Mouse (Mus musculus) activated CD4-positive, CD25-positive, alpha-beta regulatory T cell, adult 4 months (primary cell): ENCODE data around the gene Bcl9l. TPM values are rescaled to one million over a fixed set of nuclear protein-coding genes. Genes with fewer than 3 reads are reported as not detected.

ENCODE experiments used
- ATAC-seq: one replicate; pipeline ENCODE4 v1.8.0; 2017
- polyA plus RNA-seq, 2 experiments: library from polyadenylated mRNA; unstranded; fragments of 100-300 nt; shearing (Covaris generic); gene quantifications; one replicate each; pipeline ENCODE4 v1.2.1; 2017

Bcl9l gene
- polyA plus RNA-seq, 2 experiments from 2014 or later: 13.2 to 15.2 TPM

- no peak for ATAC-seq
Measured at GRCm38 (mm10) chr9:44498421-44499355, 16.1 kb downstream of the Bcl9l start.

- no peak for ATAC-seq
Measured at GRCm38 (mm10) chr9:44499356-44500162, 16.9 kb downstream of the Bcl9l start.

GRCm38 (mm10) chr9:44500163-44500533 lies 17.5 kb downstream of the Bcl9l start:
- no peak for ATAC-seq

GRCm38 (mm10) chr9:44500638-44501175 lies 18.1 kb downstream of the Bcl9l start:
- no peak for ATAC-seq

- no peak for ATAC-seq
Measured at GRCm38 (mm10) chr9:44501206-44501879, 18.7 kb downstream of the Bcl9l start.

- ATAC-seq: peak; percentile 44
Measured at GRCm38 (mm10) chr9:44502006-44502405, 19.4 kb downstream of the Bcl9l start.

- ATAC-seq: no peak
Measured at GRCm38 (mm10) chr9:44504893-44505823, 22.5 kb downstream of the Bcl9l start.

- ATAC-seq: no peak
Measured at GRCm38 (mm10) chr9:44505824-44506467, 23.3 kb downstream of the Bcl9l start.

- no peak for ATAC-seq
Measured at GRCm38 (mm10) chr9:44506566-44506965, 23.9 kb downstream of the Bcl9l start.

GRCm38 (mm10) chr9:44507345-44507744 lies 24.7 kb downstream of the Bcl9l start:
- ATAC-seq: no peak

GRCm38 (mm10) chr9:44508124-44508619 lies 25.5 kb downstream of the Bcl9l start:
- no peak for ATAC-seq

GRCm38 (mm10) chr9:44508721-44509486 lies 26.3 kb downstream of the Bcl9l start:
- ATAC-seq: no peak

- peak; percentile 34 for ATAC-seq
Measured at GRCm38 (mm10) chr9:44509487-44510354, 27.1 kb downstream of the Bcl9l start.

GRCm38 (mm10) chr9:44510355-44510871 lies 27.8 kb downstream of the Bcl9l start:
- peak; percentile 41 for ATAC-seq

- peak; percentile 30 for ATAC-seq
Measured at GRCm38 (mm10) chr9:44510872-44511601, 28.4 kb downstream of the Bcl9l start.

- ATAC-seq: no peak
Measured at GRCm38 (mm10) chr9:44511935-44512716, 29.5 kb downstream of the Bcl9l start.

GRCm38 (mm10) chr9:44512717-44513003 lies 30.0 kb downstream of the Bcl9l start:
- ATAC-seq: no peak
